Mouse (Mus musculus): ENCODE measurements at regions not wholly inside any gene's neighbourhood (a gene's known extent, or its start where the extent isn't known, plus 50 kb on each side); places are given as distances from the start of the nearest gene placed in this dataset.

- no peak overlapping the region for H3K4me3 ChIP-seq (replicated peaks in 1 of 3; ENCODE audit: low read depth in 2 of 3, low read length in 2 of 3, poor library complexity in 1 of 3)
- H3K4me1 ChIP-seq (ENCODE audit: control insufficient read depth in 1 of 2, insufficient read depth in 2 of 2): no peaks in the 10 kb centered on the region; a peak in 1 of 4 replicates
- in situ Hi-C loops (cut with MboI; ENCODE audit: low pct_ligation_motif_present, low pct_unique_long_range_greater_than_20kb, low sequenced_read_pairs) (no loop called here), dilution Hi-C loops (cut with MboI; ENCODE audit: extremely low pct_ligation_motif_present, extremely low pct_unique_long_range_greater_than_20kb, low sequenced_read_pairs) (no loop called here)
- no peaks in the 10 kb centered on the region for H3K27me3 ChIP-seq (replicated peaks)
- H3K4me2 ChIP-seq (ENCODE audit: insufficient read depth, low read depth, poor library complexity, severe bottlenecking): no peak overlapping the region
- no peaks in the 10 kb centered on the region for H3K79me2 ChIP-seq (replicated peaks; ENCODE audit: control insufficient read depth, extremely low read depth, insufficient read depth, poor library complexity, severe bottlenecking)
- no peaks in the 10 kb centered on the region for H3K9me3 ChIP-seq (replicated peaks; ENCODE audit: low read length)
- no peak overlapping the region for H3K27ac ChIP-seq (ENCODE audit: insufficient read depth, low read depth)
- H3K36me3 ChIP-seq (replicated peaks in 1 of 2; ENCODE audit: control insufficient read depth in 1 of 2, insufficient read depth in 1 of 2, low read length in 1 of 2): no peaks in the 10 kb centered on the region
- TF ChIP-seq SIN3A (IDR thresholded peaks at IDR 0.05; ENCODE audit: low read length) (no peak), CHD2 (IDR thresholded peaks at IDR 0.05; ENCODE audit: low read length) (no peak), MAZ (IDR thresholded peaks at IDR 0.05; ENCODE audit: low read depth, low read length) (no peak), RCOR1 (conservative IDR thresholded peaks at IDR 0.05; ENCODE audit: low read depth, low read length) (no peak), PAX5 (IDR thresholded peaks at IDR 0.05; ENCODE audit: low read length) (no peak), USF1 (IDR thresholded peaks at IDR 0.05; ENCODE audit: low read depth, low read length) (no peak), MXI1 (IDR thresholded peaks at IDR 0.05; ENCODE audit: low read depth, low read length) (no peak), CHD1 (IDR thresholded peaks at IDR 0.05; ENCODE audit: low read depth, low read length) (no peak)
- DNase-seq (ENCODE audit: extremely low read depth): no peak
- no peak overlapping the region for H3K9ac ChIP-seq (ENCODE audit: insufficient read depth, low read depth)
These were observed 58.1 kb upstream of the Spag16 start for GRCm38 (mm10) chr1:69768714-69769113.

GRCm38 (mm10) chr1:69770209-69770608, 56.6 kb upstream of the Spag16 start:
- DNase-seq (ENCODE audit: extremely low read depth): no peak
- TF ChIP-seq UBTF (IDR thresholded peaks at IDR 0.05; ENCODE audit: low read depth, low read length) (no peak), JUND (conservative IDR thresholded peaks at IDR 0.05; ENCODE audit: low read depth, low read length) (no peak), ETS1 (conservative IDR thresholded peaks at IDR 0.05; ENCODE audit: low read depth, low read length) (no peak), USF2 (conservative IDR thresholded peaks at IDR 0.05; ENCODE audit: low read depth, low read length) (no peak)
- Histone ChIP-seq H3K79me2 (replicated peaks; ENCODE audit: control insufficient read depth, extremely low read depth, insufficient read depth, poor library complexity, severe bottlenecking) (no peaks in the 10 kb centered on the region), H3K9me3 (replicated peaks; ENCODE audit: low read length) (no peaks in the 10 kb centered on the region), H3K4me1 (ENCODE audit: control insufficient read depth in 1 of 2, insufficient read depth in 2 of 2) (no peaks in the 10 kb centered on the region; a peak in 1 of 4 replicates), H3K27ac (ENCODE audit: insufficient read depth, low read depth) (no peak overlapping the region), H3K4me2 (ENCODE audit: insufficient read depth, low read depth, poor library complexity, severe bottlenecking) (no peak overlapping the region), H3K27me3 (replicated peaks) (no peaks in the 10 kb centered on the region), H3K9ac (ENCODE audit: insufficient read depth, low read depth) (no peak overlapping the region), H3K4me3 (replicated peaks in 1 of 3; ENCODE audit: low read depth in 2 of 3, low read length in 2 of 3, poor library complexity in 1 of 3) (no peak overlapping the region), H3K36me3 (replicated peaks in 1 of 2; ENCODE audit: control insufficient read depth in 1 of 2, insufficient read depth in 1 of 2, low read length in 1 of 2) (no peaks in the 10 kb centered on the region)
- dilution Hi-C loops (cut with MboI; ENCODE audit: extremely low pct_ligation_motif_present, extremely low pct_unique_long_range_greater_than_20kb, low sequenced_read_pairs) (no loop called here), in situ Hi-C loops (cut with MboI; ENCODE audit: low pct_ligation_motif_present, low pct_unique_long_range_greater_than_20kb, low sequenced_read_pairs) (no loop called here)

GRCm38 (mm10) chr1:69771436-69771835, 55.3 kb upstream of the Spag16 start:
- no peaks in the 10 kb centered on the region for H3K27me3 ChIP-seq (replicated peaks)
- no peaks in the 10 kb centered on the region; a peak in 1 of 4 replicates for H3K4me1 ChIP-seq (ENCODE audit: control insufficient read depth in 1 of 2, insufficient read depth in 2 of 2)
- dilution Hi-C loops (cut with MboI; ENCODE audit: extremely low pct_ligation_motif_present, extremely low pct_unique_long_range_greater_than_20kb, low sequenced_read_pairs): no loop called here
- no peaks in the 10 kb centered on the region for H3K79me2 ChIP-seq (replicated peaks; ENCODE audit: control insufficient read depth, extremely low read depth, insufficient read depth, poor library complexity, severe bottlenecking)
- H3K4me2 ChIP-seq (ENCODE audit: insufficient read depth, low read depth, poor library complexity, severe bottlenecking): no peak overlapping the region
- no peak for DNase-seq (ENCODE audit: extremely low read depth)
- TF ChIP-seq EP300 (IDR thresholded peaks at IDR 0.05; ENCODE audit: low read length): no peak
- no peak for TF ChIP-seq TCF12 (IDR thresholded peaks at IDR 0.05; ENCODE audit: low read depth, low read length)
- no peak for TF ChIP-seq NRF1 (IDR thresholded peaks at IDR 0.05; ENCODE audit: low read depth, low read length)
- no peak for TF ChIP-seq ETS1 (conservative IDR thresholded peaks at IDR 0.05; ENCODE audit: low read depth, low read length)
- TF ChIP-seq MAX (IDR thresholded peaks at IDR 0.05; ENCODE audit: low read length): no peak
- TF ChIP-seq BHLHE40 (IDR thresholded peaks at IDR 0.05; ENCODE audit: low read depth, low read length): no peak
- no peak for TF ChIP-seq KAT2A (IDR thresholded peaks at IDR 0.05; ENCODE audit: insufficient replicate concordance, low read length)
- no peak for TF ChIP-seq USF1 (IDR thresholded peaks at IDR 0.05; ENCODE audit: low read depth, low read length)
- no peak for TF ChIP-seq NELFE (IDR thresholded peaks at IDR 0.05; ENCODE audit: low read depth, low read length)
- TF ChIP-seq GABPA (IDR thresholded peaks at IDR 0.05; ENCODE audit: insufficient replicate concordance, low read depth, low read length): no peak
- no peak overlapping the region for H3K9ac ChIP-seq (ENCODE audit: insufficient read depth, low read depth)
- no peak overlapping the region for H3K27ac ChIP-seq (ENCODE audit: insufficient read depth, low read depth)
- no peak overlapping the region for H3K4me3 ChIP-seq (replicated peaks in 1 of 3; ENCODE audit: low read depth in 2 of 3, low read length in 2 of 3, poor library complexity in 1 of 3)
- in situ Hi-C loops (cut with MboI; ENCODE audit: low pct_ligation_motif_present, low pct_unique_long_range_greater_than_20kb, low sequenced_read_pairs): no loop called here
- H3K36me3 ChIP-seq (replicated peaks in 1 of 2; ENCODE audit: control insufficient read depth in 1 of 2, insufficient read depth in 1 of 2, low read length in 1 of 2): no peaks in the 10 kb centered on the region
- H3K9me3 ChIP-seq (replicated peaks; ENCODE audit: low read length): no peaks in the 10 kb centered on the region
